Mouse (Mus musculus) urinary bladder, postnatal 10 days (tissue): ENCODE measurements at regions not wholly inside any gene's neighbourhood (a gene's known extent, or its start where the extent isn't known, plus 50 kb on each side); places are given as distances from the start of the nearest gene placed in this dataset.

ENCODE experiments used
- DNase-seq: peaks from one replicate; pipeline ENCODE4 v3.0.0; 2022; ENCODE audit warnings: low spot score

GRCm38 (mm10) chr4:148723208-148723607 is 80.1 kb downstream of the Gm572 start:
- no peak for DNase-seq

GRCm38 (mm10) chr4:148723934-148724719 is 80.1 kb upstream of the Casz1 start:
- DNase-seq, result no peak

DNA sequence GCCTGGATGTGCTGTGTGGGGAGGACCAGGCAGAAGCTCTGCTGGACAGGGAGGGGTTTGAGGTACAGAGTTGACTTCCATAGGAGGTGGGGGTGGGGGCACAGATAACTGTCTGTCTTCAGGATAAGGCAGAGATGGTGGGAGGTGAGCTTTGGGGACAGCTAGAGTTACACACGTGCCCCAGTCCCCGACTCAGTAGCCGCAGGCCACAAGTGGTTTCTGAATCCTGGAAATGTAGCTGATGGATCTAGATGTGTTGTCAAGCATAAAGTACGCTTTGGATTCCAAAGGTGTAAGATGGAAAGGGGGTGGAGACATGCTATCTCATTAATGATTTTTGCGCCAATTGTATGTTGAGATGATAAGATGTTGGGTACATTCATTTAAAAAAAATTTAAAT is 75.4 kb upstream of the Casz1 start:
- no peak for DNase-seq

GRCm38 (mm10) chr4:148731586-148731985 is 72.6 kb upstream of the Casz1 start:
- no peak for DNase-seq

GRCm38 (mm10) chr4:148734061-148734460 is 70.2 kb upstream of the Casz1 start:
- no peak for DNase-seq

DNA sequence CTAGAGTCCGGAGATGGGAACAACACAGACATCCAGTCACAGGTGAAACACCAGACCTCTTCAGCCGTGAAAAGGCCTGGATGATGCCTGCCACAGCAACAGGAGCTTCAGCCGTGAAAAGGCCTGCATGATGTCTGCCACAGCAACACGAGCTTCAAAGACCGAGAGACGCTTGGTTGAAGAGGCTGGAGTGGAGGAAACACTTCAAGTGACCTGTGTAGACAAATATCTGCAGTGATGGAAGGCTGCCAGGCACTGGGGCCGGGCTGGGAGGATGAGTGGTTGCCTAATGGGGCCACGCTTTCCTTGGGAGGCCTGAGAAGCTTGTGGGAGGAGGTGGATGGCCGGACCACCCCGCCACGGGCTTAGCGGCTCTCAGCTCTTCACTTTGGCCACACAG is 69.7 kb upstream of the Casz1 start:
- no peak for DNase-seq

DNA sequence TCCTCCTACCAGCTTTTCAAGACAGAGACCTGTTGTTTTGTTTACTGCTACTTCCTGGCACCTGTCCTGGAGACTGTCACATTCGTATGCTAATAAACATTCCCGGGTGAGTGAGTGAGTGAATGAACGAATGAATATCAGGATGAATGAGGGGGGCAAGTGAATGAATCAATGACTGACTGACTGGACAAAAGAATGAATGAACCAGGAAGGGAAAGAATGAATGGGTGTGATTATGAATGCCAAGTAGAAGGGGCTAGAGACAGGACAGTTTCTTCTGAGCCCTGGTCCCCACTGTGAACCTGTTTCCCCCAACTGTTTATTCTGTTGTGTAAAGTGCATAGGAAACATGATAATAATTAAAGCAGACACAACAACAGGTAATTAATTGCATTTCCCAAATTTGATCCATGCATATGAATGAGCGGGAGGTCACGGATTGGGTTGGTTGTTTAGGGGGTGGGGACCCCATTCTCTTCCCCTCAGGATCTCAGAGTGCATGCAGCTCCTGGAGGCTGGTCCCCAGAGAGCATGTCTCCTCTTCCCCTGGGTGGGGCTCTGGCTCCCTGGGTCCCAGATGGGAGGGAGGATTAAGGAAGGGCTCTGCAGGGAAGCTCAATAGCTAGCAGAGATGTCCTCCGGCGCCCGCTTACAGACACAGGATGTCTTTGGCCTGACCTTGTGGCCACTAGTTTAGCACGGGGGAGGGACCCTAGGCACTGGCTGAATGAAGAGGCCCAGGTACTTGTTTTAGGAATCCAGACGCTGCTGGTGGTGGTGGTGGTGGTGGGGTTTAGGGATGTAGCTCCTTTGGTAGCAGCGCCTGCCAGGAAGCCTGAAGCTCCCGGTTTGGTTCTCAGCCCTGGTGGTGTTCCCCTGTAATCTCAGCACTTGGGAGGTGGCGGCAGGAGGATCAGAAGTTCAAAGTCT is 65.4 kb upstream of the Casz1 start:
- DNase-seq, result no peak

DNA sequence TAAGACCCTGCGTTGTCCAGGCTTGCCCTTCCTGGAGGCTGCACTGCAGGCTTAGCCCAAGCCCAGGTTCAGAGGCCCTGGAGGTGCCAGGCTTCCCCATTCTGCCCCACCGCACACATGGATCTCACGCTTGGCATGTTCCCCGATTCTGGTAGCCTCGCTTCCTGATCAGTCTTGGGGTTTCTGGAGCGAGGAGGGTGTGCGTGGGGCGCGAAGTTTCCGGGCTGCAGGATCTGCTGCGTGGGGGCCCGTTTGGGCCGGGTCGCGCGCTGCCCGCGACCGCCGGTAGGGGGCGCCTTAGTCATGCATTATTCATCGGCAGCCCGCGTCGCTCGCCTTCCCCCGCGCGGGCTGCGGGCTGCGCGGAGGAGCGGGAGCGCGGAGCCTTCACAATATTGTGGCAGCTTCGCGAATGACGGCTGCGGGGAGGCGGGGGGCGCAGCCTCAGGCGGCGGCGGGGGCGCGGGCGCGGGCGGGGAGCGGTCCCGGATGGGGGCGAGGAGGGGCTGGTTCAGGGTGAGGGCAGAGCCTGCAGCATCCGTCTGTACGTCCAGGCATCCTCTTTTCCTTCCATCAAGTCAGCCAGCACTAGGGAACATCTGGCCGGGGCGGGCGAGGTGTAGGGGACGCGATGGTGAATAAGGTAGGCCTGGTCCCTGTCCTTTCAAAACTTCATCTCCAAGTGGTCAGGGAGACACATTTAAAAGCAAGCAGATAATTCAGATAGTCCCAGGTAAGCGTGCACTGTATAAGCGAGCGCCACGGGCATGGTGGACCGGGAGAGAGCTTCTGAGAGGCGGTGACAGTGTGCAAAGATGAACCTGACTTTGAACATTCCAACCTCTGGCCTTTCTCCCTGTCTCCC is 61.4 kb upstream of the Casz1 start:
- peak; percentile 35 for DNase-seq

DNA sequence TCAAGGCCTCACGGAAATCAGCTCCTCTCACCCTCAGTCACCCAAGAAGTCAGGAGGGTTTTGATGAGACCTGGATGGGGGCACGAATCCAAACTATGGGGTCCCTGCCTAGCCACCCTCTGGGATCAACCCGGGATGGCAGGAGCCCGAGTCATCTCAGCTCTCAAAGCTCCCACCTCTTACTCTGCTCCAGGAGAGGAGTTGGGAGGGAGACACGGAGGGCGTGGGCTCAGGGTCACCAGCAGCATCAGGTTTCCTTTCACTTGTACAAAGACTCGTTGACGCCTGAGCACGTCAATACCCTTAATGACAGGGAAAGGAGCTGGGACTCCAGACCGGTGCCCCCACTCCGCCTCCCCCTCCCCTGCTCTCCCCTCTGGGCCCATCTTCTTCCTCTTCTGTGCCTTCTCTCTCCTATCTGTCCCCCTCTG is 60.8 kb upstream of the Casz1 start:
- DNase-seq, result no peak

- no peak for DNase-seq
These were observed 60.2 kb upstream of the Casz1 start for GRCm38 (mm10) chr4:148744053-148744452.

DNA sequence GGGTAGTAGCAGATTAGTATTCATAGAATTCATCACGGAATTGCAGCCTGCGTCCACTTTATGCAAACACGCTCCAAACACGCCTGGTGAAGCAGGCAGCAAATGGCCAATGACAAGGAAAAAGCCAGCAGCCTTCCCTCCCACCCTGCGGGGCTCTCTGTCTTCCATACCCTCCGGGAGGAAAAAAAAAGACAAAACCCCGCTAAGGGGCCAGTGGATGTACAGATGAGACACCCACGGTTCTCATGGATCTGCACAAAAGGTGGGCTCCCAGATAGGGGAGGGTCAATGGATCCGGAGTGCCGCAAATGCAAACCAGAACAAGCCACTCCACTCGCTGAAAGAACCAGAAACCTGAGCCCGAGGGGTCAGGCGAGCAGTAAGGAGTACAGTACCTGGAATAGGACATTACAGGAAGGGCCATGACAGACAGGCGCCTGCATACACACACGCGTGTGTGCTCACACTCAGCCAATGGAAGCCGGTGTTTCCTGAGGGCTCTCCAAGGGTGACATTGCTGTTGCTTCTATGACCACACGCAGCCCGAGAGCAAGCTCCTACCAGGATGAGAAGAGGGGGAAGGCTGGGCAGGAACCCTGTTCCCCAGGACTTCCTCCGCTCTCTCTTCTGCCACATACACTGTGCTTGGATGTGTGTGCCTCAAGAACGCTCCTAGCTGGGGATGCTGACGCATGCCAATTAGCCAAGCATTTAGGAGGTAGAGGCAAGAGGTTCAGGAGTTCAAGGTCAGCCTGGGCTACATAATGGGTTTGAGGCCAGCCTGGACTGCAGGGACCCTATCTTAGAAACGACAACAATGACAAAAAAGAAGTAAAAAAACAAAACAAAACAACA is 57.5 kb upstream of the Casz1 start:
- no peak for DNase-seq

DNA sequence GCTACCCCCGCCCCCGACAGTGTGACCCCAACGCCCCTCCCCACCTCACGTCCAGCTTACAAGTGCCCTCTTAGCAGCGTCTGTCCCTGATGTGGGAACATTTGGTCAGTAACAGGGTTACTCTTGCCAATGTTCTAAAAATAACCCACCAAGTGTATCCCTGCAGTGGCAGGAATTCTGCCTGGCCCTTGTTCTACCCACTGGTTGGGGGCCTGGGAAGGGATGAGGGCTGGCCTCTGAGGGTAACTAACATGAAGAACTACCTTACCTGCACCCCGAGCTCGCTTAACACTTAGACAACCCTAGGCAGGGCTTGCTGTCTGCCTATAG is 56.9 kb upstream of the Casz1 start:
- DNase-seq, result no peak

GRCm38 (mm10) chr4:148750030-148750429 is 54.2 kb upstream of the Casz1 start:
- DNase-seq, result no peak

DNA sequence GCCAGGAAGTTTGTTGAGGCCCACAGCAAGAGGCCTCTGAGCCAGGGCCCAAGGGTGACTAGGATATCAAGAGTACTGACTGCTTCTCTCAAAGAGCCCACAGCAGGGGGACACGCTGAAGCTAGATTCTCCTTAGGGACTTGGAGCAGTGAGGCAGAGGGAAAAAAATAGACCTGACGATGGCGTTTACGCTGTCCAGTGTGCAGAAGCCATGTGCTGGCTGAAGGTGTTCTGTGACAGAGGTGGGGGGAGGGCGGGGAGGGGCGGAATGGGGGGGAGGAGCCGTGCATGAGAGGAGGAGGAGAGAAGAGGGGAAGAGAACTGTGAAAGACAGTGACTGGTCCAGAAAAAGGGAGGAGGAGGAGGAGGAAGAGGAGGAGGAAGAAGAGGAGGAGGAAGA is 52.6 kb upstream of the Casz1 start:
- no peak for DNase-seq

- DNase-seq, result no peak
These were observed 51.7 kb upstream of the Casz1 start for GRCm38 (mm10) chr4:148752360-148753093.

DNA sequence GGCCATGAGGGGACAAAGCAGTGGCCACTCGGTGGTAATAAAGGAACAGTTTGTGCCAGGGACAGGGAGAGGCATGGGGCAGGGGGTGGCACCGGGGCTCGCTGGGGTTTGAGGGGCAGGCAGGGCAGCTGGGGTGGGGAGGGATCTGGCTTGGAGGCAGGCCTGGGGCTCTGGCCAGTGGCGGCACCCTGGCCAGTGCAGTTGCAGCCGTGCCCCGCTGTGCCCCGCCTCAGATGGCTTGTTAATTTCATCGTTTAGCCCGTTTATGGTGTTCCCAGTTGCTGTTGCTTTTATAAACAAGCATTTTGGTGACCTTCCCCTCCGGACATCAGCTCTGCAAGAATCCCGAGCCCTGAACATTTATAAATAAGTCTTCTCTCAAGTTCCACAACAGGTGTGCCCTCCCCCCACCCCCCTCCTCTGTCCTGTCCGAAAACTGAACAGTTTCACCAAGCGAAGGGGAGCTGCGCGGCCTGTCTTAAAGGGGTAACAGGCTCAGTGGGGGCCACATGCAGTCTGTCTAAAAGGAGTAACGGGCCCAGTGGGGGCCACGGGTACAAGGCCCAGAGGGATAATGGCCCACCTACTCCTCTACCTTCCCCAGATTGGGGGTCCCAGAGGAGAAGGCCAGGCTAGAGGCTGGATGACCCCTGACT is 51.0 kb upstream of the Casz1 start:
- DNase-seq, result no peak

- DNase-seq, result no peak
These were observed 50.4 kb upstream of the Casz1 start for GRCm38 (mm10) chr4:148753849-148754248.
